ENCODE assay signal across 34 mouse cellular contexts in the genomic region with DNA sequence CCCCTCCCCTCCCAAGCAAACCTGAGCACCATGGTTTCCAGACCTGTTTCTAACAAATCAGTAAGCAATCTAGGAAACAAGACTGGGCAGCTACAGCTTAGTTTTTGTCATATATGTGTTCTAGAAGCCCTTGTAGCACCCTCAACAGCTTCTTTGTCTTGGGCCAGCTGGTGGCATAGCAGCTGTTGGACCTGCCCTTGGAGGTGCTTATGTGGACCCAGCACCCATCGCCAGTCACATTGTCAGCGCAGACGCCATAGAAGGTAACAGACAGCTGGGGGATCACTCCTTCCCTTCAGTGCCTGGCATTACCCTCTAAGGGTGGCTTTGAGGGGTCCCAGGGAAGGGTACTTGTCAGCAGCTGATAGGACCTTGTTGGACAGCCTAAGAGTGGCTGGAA.
"Had no signal": no experiment of that assay in that cellular context is flagged by ENCODE, and none has a peak within 500 bp of the region (broad histone marks: within the 10 kb centered on the region; RNA-seq: fewer than 3 reads in every experiment).

No protein-coding gene starts in this region.

- H3K27ac ChIP-seq: heart, embryonic 10.5 days; heart, embryonic 13.5 days; heart, embryonic 15.5 days; hindbrain, embryonic 10.5 days; hindbrain, embryonic 12.5 days; hindbrain, embryonic 13.5 days; hindbrain, embryonic 14.5 days; hindbrain, embryonic 15.5 days; hindbrain, postnatal 0 days; intestine, embryonic 15.5 days; kidney, embryonic 15.5 days; kidney, postnatal 0 days; layer of hippocampus, adult 2 months had no signal

- H3K4me1 ChIP-seq: heart, embryonic 15.5 days; hindbrain, embryonic 10.5 days; hindbrain, embryonic 12.5 days; hindbrain, embryonic 13.5 days; hindbrain, embryonic 15.5 days; intestine, embryonic 15.5 days; kidney, embryonic 15.5 days had no signal

- H3K9me3 ChIP-seq: heart, embryonic 10.5 days; heart, embryonic 15.5 days; hindbrain, embryonic 13.5 days; hindbrain, embryonic 15.5 days; intestine, embryonic 15.5 days; kidney, embryonic 15.5 days had no signal

- DNase-seq: heart, postnatal 10 days; heart, postnatal 14 days; heart, postnatal 36 days; heart, postnatal 4 days; kidney, adult 11 months; kidney, adult 18-20 months; kidney, adult 2 months; kidney, adult 8-10 months; kidney, adult 9 months; kidney, postnatal 14 days; kidney, postnatal 25 days; kidney, postnatal 36 days; kidney, postnatal 4 days; layer of hippocampus, adult 9-11 months; layer of hippocampus, postnatal 36 days had no signal

- H3K4me3 ChIP-seq: heart, embryonic 10.5 days; heart, embryonic 12.5 days; heart, embryonic 13.5 days; heart, embryonic 15.5 days; hindbrain, embryonic 10.5 days; hindbrain, embryonic 12.5 days; hindbrain, embryonic 13.5 days; hindbrain, embryonic 15.5 days; intestine, embryonic 15.5 days; kidney, embryonic 15.5 days; layer of hippocampus, adult 2 months had no signal

- H3K9ac ChIP-seq: heart, embryonic 12.5 days; heart, embryonic 13.5 days; heart, embryonic 15.5 days; hindbrain, embryonic 12.5 days; hindbrain, embryonic 13.5 days; hindbrain, embryonic 14.5 days; hindbrain, embryonic 15.5 days; intestine, embryonic 15.5 days; kidney, embryonic 15.5 days had no signal

- H3K4me2 ChIP-seq: heart, embryonic 11.5 days; heart, embryonic 12.5 days; heart, embryonic 13.5 days; heart, embryonic 15.5 days; hindbrain, embryonic 12.5 days; hindbrain, embryonic 13.5 days; hindbrain, embryonic 14.5 days; hindbrain, embryonic 15.5 days; intestine, embryonic 15.5 days; kidney, embryonic 15.5 days had no signal

- ATAC-seq: hindbrain, embryonic 16.5 days; hindbrain, postnatal 0 days; inflammation-experienced regulatory T-cells, adult 6 months; intestine, embryonic 15.5 days; intestine, embryonic 16.5 days; intestine, postnatal 0 days had no signal

- H3K27me3 ChIP-seq: heart, embryonic 12.5 days; heart, embryonic 13.5 days; heart, embryonic 15.5 days; hindbrain, embryonic 12.5 days; hindbrain, embryonic 13.5 days; hindbrain, embryonic 15.5 days; intestine, embryonic 15.5 days; kidney, embryonic 15.5 days had no signal
